Comparison of ENCODE assay signal across 26 mouse cellular contexts in the genomic region with DNA sequence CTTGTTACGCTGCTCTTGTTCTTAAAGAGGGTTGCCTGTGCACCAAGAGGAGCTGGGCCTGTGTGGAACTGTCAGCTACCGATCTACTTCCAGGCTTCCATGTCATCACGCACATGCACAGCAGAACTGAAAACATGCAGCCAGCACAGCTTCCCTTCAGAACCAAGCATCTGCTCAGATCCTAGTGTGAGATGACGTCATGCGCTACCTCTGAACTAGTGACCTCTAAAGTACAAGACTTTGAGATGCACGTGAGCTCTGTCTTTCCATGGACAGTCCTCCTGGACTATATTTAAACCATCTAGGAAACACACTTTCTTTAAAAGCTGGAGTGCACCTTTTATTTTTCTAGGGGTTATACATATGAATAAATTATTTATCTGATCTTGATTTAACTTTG. TPM values are rescaled to one million over a fixed set of nuclear protein-coding genes. Genes with fewer than 3 reads are reported as not detected.
A peak's percentile ranks its signal among the peaks of the same experiment; 100 is the strongest.
DNase-seq lines count a peak whose midpoint lies in the region; ATAC-seq and TF ChIP-seq lines count a peak whose summit lies in the region.
"Had no signal": no experiment of that assay in that cellular context is flagged by ENCODE, and none has a peak within 500 bp of the region (broad histone marks: within the 10 kb centered on the region; RNA-seq: fewer than 3 reads in every experiment).

No protein-coding gene starts in this region.

- no peak for TF ChIP-seq CTCF in heart, adult 2 months (IDR thresholded peaks at IDR 0.05)
- TF ChIP-seq CTCF in olfactory bulb, adult 2 months (IDR thresholded peaks at IDR 0.05; ENCODE audit: insufficient read depth, low read depth, low read length) = no peak

- H3K4me2 ChIP-seq in heart, embryonic 14.5 days (ENCODE audit: low read length) = no peak overlapping the region
- H3K4me2 ChIP-seq: hindbrain, embryonic 15.5 days; limb, embryonic 13.5 days; lung, embryonic 14.5 days had no signal

- no peaks in the 10 kb centered on the region for H3K9me3 ChIP-seq in heart, embryonic 14.5 days (ENCODE audit: control insufficient read depth, low read length)
- H3K9me3 ChIP-seq: hindbrain, embryonic 10.5 days; hindbrain, embryonic 15.5 days; limb, embryonic 13.5 days had no signal

- peak overlapping the region; percentile 3; the same call in 1 of the 2 replicates for H3K27ac ChIP-seq in heart, adult 2 months
- peak overlapping the region in 1 of 2 experiments; percentile 41; a peak in 1 of 4 replicates for H3K27ac ChIP-seq in heart, embryonic 14.5 days (replicated peaks in 1 of 2; ENCODE audit: control insufficient read depth in 1 of 2, insufficient read depth in 1 of 2, low read depth in 2 of 2, low read length in 2 of 2)
- H3K27ac ChIP-seq in olfactory bulb, adult 2 months (ENCODE audit: insufficient read depth, low read depth, low read length) = peak overlapping the region; percentile 70
- H3K27ac ChIP-seq: hindbrain, embryonic 10.5 days; hindbrain, embryonic 15.5 days; limb, embryonic 13.5 days; liver, embryonic 14.5 days had no signal

- no peaks in the 10 kb centered on the region for H3K27me3 ChIP-seq in heart, adult 2 months (ENCODE audit: control insufficient read depth, insufficient read depth, low read length)
- H3K27me3 ChIP-seq in heart, embryonic 14.5 days (ENCODE audit: control insufficient read depth, insufficient read depth, low read length) = no peaks in the 10 kb centered on the region
- H3K27me3 ChIP-seq: hindbrain, embryonic 15.5 days; limb, embryonic 13.5 days had no signal

- no peak for TF ChIP-seq POLR2A in heart, adult 2 months (IDR thresholded peaks at IDR 0.05; ENCODE audit: insufficient read depth, low read depth, low read length)
- TF ChIP-seq POLR2A in olfactory bulb, adult 2 months (IDR thresholded peaks at IDR 0.05; ENCODE audit: insufficient read depth, low read depth, low read length) = no peak

- H3K9ac ChIP-seq in heart, adult 2 months (ENCODE audit: low read depth, low read length) = no peak overlapping the region
- 0 out of 2 replicates have a peak overlapping the region, but pooled peaks have one; percentile 16 for H3K9ac ChIP-seq in heart, embryonic 14.5 days (ENCODE audit: low read length)
- H3K9ac ChIP-seq: hindbrain, embryonic 15.5 days; limb, embryonic 13.5 days; liver, embryonic 14.5 days; lung, embryonic 14.5 days had no signal

- TF ChIP-seq EP300 in heart, adult 2 months (IDR thresholded peaks at IDR 0.05; ENCODE audit: insufficient read depth, low read depth, low read length) = no peak

- WGBS in heart, adult 2 months = 47% methylated on average over 6 of the region's 6 CpGs
- WGBS in heart, embryonic 14.5 days = 37% methylated on average over 6 of the region's 6 CpGs
- 71% methylated on average over 6 of the region's 6 CpGs for WGBS in olfactory bulb, adult 2 months

- intact Hi-C loops in heart, adult 2 months (cut with DNase I) = loop anchor here (10.0 kb wide), 1 partner anchor 59 kb away; no protein-coding TSS in a partner anchor

- H3K4me1 ChIP-seq in heart, adult 2 months (ENCODE audit: control insufficient read depth, insufficient read depth, low read length) = peaks cover 44% of the 10 kb centered on the region
- peaks cover 30 to 55% of the 10 kb centered on the region in 2 experiments for H3K4me1 ChIP-seq in heart, embryonic 14.5 days (ENCODE audit: control insufficient read depth in 2 of 2, insufficient read depth in 2 of 2, low read length in 2 of 2)
- H3K4me1 ChIP-seq in olfactory bulb, adult 2 months (ENCODE audit: control insufficient read depth, insufficient read depth, low read length) = peaks cover 38% of the 10 kb centered on the region

- H3K79me2 ChIP-seq in heart, adult 2 months (replicated peaks; ENCODE audit: control insufficient read depth, insufficient read depth, low read length) = peaks cover 9% of the 10 kb centered on the region

- H3K4me3 ChIP-seq in heart, adult 2 months = no peak overlapping the region
- no peak overlapping the region for H3K4me3 ChIP-seq in heart, embryonic 14.5 days (ENCODE audit: control insufficient read depth in 1 of 2, insufficient read depth in 1 of 2, low read depth in 1 of 2, low read length in 2 of 2)
- no peak overlapping the region for H3K4me3 ChIP-seq in olfactory bulb, adult 2 months (ENCODE audit: insufficient read depth, low read depth, low read length)
- H3K4me3 ChIP-seq: erythroblast, embryonic 14.5 days; hindbrain, embryonic 10.5 days; hindbrain, embryonic 15.5 days; limb, embryonic 13.5 days had no signal

- H3K36me3 ChIP-seq in heart, adult 2 months (ENCODE audit: control insufficient read depth, insufficient read depth, low read length) = peaks cover 21% of the 10 kb centered on the region
- H3K36me3 ChIP-seq in heart, embryonic 14.5 days (ENCODE audit: control insufficient read depth, insufficient read depth, low read length) = 0 out of 2 replicates have a peak, but pooled peaks cover 3% of the 10 kb centered on the region
- H3K36me3 ChIP-seq: hindbrain, embryonic 10.5 days; hindbrain, embryonic 15.5 days; limb, embryonic 13.5 days had no signal

- no peak for ATAC-seq in heart, embryonic 14.5 days (ENCODE audit: insufficient number of reproducible peaks, insufficient read depth, low FRiP score, low read depth)
- ATAC-seq: forebrain, embryonic 16.5 days; inflammation-experienced regulatory T-cells, adult 6 months had no signal

- DNase-seq in heart, adult 2 months = no peak
- DNase-seq in heart, postnatal 4 days = no peak
- no peak for DNase-seq in heart, adult 9 months (ENCODE audit: low spot score in 2 of 2)
- DNase-seq in kidney, postnatal 25 days = peak; percentile 41 to 51
- DNase-seq in kidney, postnatal 10 days = no peak
- DNase-seq in cerebellum, adult 9-10 months = no peak
- DNase-seq: adrenal gland, postnatal 14 days; cerebellum, adult 11 months; cerebellum, adult 9-11 months; gastrocnemius, postnatal 10 days; kidney, adult 11 months; kidney, postnatal 4 days; lung, embryonic 14.5 days; lung, postnatal 14 days; midbrain, embryonic 14.5 days; right cerebral cortex, postnatal 25 days; thymus, postnatal 14 days had no signal

RNA-seq across cellular contexts. Expression of a gene that starts 49.0 kb away (rescaled TPM):
- 100 to 1,000 TPM; 200 to 246 TPM for total RNA-seq in heart, adult 2 months (2021)
- 111 and 169 TPM in 2 replicates for polyA plus RNA-seq in heart, adult 2 months (2012; rRNA removed)
- total RNA-seq in heart, postnatal 4 days (2021) = 100 to 1,000 TPM; 136 to 147 TPM
- polyA plus RNA-seq in heart, embryonic 14.5 days (2014; fragmentation: Nextera tagmentation; extraction: Ambion mirVana) = 53.0 and 53.3 TPM in 2 replicates
- 149 TPM in 1 of 2 replicates, not detected in the other for polyA plus RNA-seq in olfactory bulb, adult 2 months (2012; ENCODE audit: insufficient read depth, insufficient read length, low replicate concordance, missing spikeins)

Comparison
In these comparisons a context has a peak if more than half of its experiments do, and no peak if none do; other contexts are left out.
1. DNase-seq: peak in kidney, postnatal 25 days (2 of 2); none in heart, adult 2 months (0 of 2), heart, postnatal 4 days (single experiment), heart, adult 9 months (0 of 2), kidney, postnatal 10 days (single experiment) and cerebellum, adult 9-10 months (single experiment).